Mouse (Mus musculus) liver, embryonic 14.5 days (tissue): ENCODE measurements around the gene Bsn.

Experiments
- CTCF ChIP-seq: IDR thresholded peaks from 2 replicates; pipeline ENCODE4 v1.5.1; 2016; ENCODE audit warnings: antibody characterized with exemption, low read depth, control low read depth
- EP300 ChIP-seq: IDR thresholded peaks from 2 replicates; pipeline ENCODE4 v1.6.1; 2016; ENCODE audit warnings: antibody characterized with exemption, low read depth

DNA sequence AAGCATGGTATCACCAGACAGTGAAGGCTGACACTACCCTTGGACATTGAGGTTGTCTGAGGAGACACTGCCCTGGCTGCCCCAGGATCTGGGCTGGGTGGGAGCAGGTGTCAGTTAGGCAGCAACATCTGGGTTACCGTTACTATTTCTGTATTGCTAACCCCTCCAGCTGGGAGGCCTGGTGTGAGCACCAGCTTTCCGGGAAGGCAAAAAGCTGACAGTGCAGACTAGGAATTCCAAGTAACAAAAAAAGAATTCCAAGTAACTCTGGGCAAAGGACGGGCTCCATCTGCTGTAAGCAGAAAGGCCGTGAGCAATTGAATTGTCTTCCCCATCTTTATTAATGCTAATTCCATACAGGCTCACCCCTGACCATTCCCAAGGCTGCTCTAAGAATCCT, 8.4 kb upstream of the Bsn start:
- TF ChIP-seq CTCF, result no peak
- no peak for TF ChIP-seq EP300
